Mouse (Mus musculus): ENCODE measurements at regions not wholly inside any gene's neighbourhood (a gene's known extent, or its start where the extent isn't known, plus 50 kb on each side); places are given as distances from the start of the nearest gene placed in this dataset.

DNA sequence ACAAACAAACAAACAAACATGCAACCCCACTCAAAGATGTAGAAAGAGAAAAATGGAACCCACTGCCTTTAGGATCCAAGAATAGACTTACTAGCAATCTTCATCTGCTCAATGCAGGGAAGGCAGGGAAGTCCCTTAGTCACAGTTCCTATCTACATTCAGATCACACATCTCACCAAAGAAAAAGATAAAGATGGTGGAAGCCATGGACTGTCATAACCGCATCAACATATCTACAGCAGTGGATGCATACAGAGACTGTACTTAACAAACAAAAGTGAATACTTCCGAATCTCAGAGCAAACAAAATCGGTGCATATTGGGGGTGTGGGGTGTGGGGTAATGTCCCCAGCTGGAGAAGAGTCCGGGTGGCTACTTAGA, 97.7 kb upstream of the Max start:
- 70% methylated on average over 4 of the region's 4 CpGs for WGBS
- no peak overlapping the region; the same call in 1 of the 2 replicates for H3K9ac ChIP-seq (ENCODE audit: low read length)

DNA sequence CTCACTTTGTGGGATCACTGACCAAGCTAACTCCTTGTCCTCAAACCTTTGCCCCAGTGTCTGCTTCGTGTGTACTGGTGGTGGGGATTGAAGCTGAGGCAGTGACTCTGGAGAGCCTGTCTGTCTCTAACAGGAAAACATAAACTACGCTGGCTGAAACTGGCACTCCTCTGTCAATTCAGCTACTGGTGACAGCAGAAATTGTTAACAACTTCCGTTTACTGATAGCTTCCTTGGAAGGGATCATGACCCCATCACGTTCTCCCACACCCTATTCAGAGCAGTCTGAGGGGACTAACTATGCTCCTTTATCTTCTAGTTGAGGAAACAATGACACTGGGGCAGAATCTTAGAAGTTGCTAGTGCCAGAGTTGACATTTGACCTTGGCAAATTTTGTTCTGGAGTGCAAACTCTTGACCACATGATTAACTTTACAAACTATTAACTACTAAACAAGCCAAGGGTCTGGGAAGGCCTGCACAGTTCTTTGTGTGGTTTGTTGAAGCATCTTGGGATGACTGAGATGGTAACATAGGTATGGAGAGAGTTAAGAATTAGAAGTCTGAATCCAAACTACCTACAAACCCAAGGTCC, 96.7 kb upstream of the Max start:
- ATAC-seq (ENCODE audit: low read depth): no peak
- Histone ChIP-seq H3K27me3 (ENCODE audit: control insufficient read depth, insufficient read depth, low read depth, low read length) (no peaks in the 10 kb centered on the region; the same call in 1 of the 2 replicates), H3K27ac (ENCODE audit: low read length) (no peak overlapping the region), H3K9me3 (ENCODE audit: control insufficient read depth, low read length) (no peaks in the 10 kb centered on the region), H3K4me3 (ENCODE audit: low read length) (no peak overlapping the region), H3K4me2 (ENCODE audit: low read depth, low read length) (no peak overlapping the region), H3K36me3 (ENCODE audit: control insufficient read depth, insufficient read depth, low read length) (no peaks in the 10 kb centered on the region), H3K4me1 (replicated peaks; ENCODE audit: control insufficient read depth, insufficient read depth, low read length) (peaks cover 7% of the 10 kb centered on the region; the same call in 1 of the 2 replicates), H3K9ac (ENCODE audit: low read length) (no peak overlapping the region)
- WGBS: 30% methylated on average over 4 of the region's 4 CpGs

More for the DNA sequence above, 97.7 kb upstream of the Max start:
- peaks cover 7% of the 10 kb centered on the region; the same call in 1 of the 2 replicates for H3K4me1 ChIP-seq (replicated peaks; ENCODE audit: control insufficient read depth, insufficient read depth, low read length)
- no peaks in the 10 kb centered on the region for H3K36me3 ChIP-seq (ENCODE audit: control insufficient read depth, insufficient read depth, low read length)
- peak overlapping the region; percentile 43; the same call in 1 of the 2 replicates for H3K4me2 ChIP-seq (ENCODE audit: low read depth, low read length)
- no peaks in the 10 kb centered on the region; the same call in 1 of the 2 replicates for H3K27me3 ChIP-seq (ENCODE audit: control insufficient read depth, insufficient read depth, low read depth, low read length)
- no peak overlapping the region for H3K4me3 ChIP-seq (ENCODE audit: low read length)
- no peaks in the 10 kb centered on the region for H3K9me3 ChIP-seq (ENCODE audit: control insufficient read depth, low read length)
- H3K27ac ChIP-seq (ENCODE audit: low read length): no peak overlapping the region
- ATAC-seq (ENCODE audit: low read depth): no peak

DNA sequence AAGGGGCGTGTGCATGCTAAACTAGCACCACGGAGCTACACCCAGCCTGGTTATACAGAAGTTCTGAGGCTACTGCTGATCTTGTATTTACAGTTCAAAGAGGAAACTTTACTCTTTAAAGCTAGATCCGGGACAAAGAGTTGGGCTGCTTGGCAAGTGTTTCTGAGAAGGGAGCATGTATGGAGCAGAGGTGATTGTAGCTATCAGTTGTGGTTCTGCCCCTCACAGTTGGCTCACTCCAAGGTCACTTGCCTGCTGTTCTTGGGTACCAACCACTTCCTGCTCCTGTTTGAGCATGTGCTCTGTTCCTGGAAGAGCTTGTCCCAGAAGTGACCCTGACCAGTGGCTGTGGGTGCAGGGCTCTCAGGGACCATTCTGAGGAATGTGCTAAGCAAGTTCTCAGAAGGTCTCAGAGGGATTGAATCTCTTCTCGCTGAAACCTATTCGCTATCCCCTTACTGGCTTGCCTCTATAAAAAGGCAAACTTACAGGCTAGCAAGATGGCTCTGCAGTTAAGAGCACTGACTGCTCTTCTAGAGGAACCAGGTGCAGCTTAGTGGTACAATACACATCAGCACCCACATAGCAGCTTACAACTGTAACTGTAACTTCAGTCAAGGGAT, 94.9 kb upstream of the Max start:
- no peak for ATAC-seq (ENCODE audit: low read depth)
- 0 out of 2 replicates have a peak overlapping the region, but pooled peaks have one; percentile 23 for H3K27ac ChIP-seq (ENCODE audit: low read length)
- no peak overlapping the region for H3K4me3 ChIP-seq (ENCODE audit: low read length)
- H3K4me2 ChIP-seq (ENCODE audit: low read depth, low read length): no peak overlapping the region
- no peaks in the 10 kb centered on the region for H3K36me3 ChIP-seq (ENCODE audit: control insufficient read depth, insufficient read depth, low read length)
- WGBS: 51% methylated on average over 5 of the region's 5 CpGs
- no peak overlapping the region for H3K9ac ChIP-seq (ENCODE audit: low read length)
- H3K9me3 ChIP-seq (ENCODE audit: control insufficient read depth, low read length): no peaks in the 10 kb centered on the region
- peaks cover 7% of the 10 kb centered on the region; the same call in 1 of the 2 replicates for H3K4me1 ChIP-seq (replicated peaks; ENCODE audit: control insufficient read depth, insufficient read depth, low read length)
- no peaks in the 10 kb centered on the region for H3K27me3 ChIP-seq (ENCODE audit: control insufficient read depth, insufficient read depth, low read depth, low read length)

DNA sequence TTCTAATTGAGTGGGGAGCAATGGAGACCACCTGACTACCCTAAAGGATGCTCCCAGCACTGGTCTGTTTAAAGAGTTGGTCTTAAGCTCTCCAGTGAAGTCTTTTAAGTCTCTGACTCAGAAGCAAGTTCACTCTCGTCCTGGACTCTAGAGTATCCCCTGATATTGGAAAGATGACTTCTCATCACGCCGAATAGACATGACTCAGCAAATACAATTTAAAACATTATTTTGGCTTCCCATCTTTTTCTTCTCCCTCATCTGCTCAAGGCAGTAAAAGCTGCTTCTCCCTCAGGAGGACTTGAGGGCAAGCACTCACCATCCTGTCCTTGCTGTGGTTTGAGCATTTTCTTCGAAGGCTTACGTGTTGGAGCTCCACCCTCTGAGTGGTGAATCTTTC, 92.7 kb upstream of the Max start:
- peaks cover 7% of the 10 kb centered on the region; the same call in 1 of the 2 replicates for H3K4me1 ChIP-seq (replicated peaks; ENCODE audit: control insufficient read depth, insufficient read depth, low read length)
- H3K9me3 ChIP-seq (ENCODE audit: control insufficient read depth, low read length): no peaks in the 10 kb centered on the region
- H3K27me3 ChIP-seq (ENCODE audit: control insufficient read depth, insufficient read depth, low read depth, low read length): no peaks in the 10 kb centered on the region
- no peaks in the 10 kb centered on the region for H3K36me3 ChIP-seq (ENCODE audit: control insufficient read depth, insufficient read depth, low read length)
- no peak overlapping the region for H3K4me2 ChIP-seq (ENCODE audit: low read depth, low read length)
- WGBS: 80% methylated on average over 5 of the region's 5 CpGs
- H3K27ac ChIP-seq (ENCODE audit: low read length): no peak overlapping the region
- H3K9ac ChIP-seq (ENCODE audit: low read length): no peak overlapping the region
- ATAC-seq (ENCODE audit: low read depth): no peak
- no peak overlapping the region for H3K4me3 ChIP-seq (ENCODE audit: low read length)

DNA sequence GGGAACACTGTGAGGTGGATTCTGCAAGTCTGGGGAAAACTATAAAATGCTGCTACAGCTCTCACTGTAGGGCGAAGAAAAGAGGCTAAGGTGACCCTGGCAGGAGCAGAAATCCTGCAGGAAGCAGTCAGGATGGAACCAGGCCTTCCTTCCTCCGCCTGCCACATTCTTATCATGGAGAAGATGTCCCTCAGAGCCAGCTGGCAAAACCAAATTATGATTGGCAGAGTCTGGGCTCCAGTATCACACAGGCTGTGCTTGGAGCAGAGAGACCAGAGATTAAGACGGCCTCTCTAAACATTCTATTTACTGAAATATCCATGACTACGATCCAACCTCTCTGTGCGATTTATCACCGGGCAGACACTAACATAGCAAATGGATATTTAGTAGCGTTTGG, 92.2 kb upstream of the Max start:
- H3K36me3 ChIP-seq (ENCODE audit: control insufficient read depth, insufficient read depth, low read length): no peaks in the 10 kb centered on the region
- H3K9ac ChIP-seq (ENCODE audit: low read length): no peak overlapping the region
- H3K4me3 ChIP-seq (ENCODE audit: low read length): no peak overlapping the region
- peaks cover 7% of the 10 kb centered on the region; the same call in 1 of the 2 replicates for H3K4me1 ChIP-seq (replicated peaks; ENCODE audit: control insufficient read depth, insufficient read depth, low read length)
- H3K27me3 ChIP-seq (ENCODE audit: control insufficient read depth, insufficient read depth, low read depth, low read length): no peaks in the 10 kb centered on the region
- no peak overlapping the region for H3K27ac ChIP-seq (ENCODE audit: low read length)
- H3K9me3 ChIP-seq (ENCODE audit: control insufficient read depth, low read length): no peaks in the 10 kb centered on the region
- ATAC-seq (ENCODE audit: low read depth): no peak
- WGBS: 75% methylated on average over 7 of the region's 7 CpGs
- no peak overlapping the region for H3K4me2 ChIP-seq (ENCODE audit: low read depth, low read length)

DNA sequence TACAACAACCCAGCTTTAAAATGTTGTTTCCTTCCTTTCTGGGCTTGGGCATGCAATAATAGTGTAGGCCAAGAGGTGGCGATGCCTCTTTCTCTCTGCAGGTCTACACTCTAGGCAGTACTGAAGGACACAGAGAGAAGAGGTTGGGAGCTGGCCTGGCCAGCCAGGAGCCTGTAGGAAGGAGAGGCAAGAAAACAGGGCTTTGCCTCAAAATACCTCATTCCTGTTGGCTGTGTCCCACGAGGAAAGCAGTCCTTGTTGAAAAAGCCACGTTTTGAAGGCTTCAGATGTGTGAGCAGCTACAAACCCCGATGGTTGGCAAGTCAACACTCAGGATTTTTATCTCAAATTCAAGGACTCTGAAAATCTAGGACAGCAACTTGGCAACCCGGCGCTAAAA, 90.9 kb upstream of the Max start:
- peak overlapping the region; percentile 64 for H3K27ac ChIP-seq (ENCODE audit: low read length)

DNA sequence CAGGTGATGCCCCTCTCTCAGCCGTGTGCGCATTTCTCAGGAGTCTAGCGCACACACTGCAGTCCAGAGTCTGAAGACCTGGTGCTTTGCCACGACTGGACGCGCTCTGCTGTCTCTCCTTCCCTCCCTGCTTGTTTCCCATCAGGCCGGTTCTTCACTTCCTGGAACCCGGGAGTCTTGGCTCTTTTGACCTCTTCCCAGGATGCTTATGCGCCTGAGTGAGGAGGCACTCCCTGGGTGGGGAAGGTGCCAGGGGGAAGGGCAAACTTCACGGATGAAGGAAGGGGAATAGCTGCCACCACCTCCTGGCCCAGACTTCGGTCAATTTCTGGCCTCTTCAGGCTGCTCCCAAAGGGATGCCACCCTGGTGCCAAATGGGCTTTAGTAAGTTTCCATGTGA, 86.4 kb upstream of the Max start:
- no peak overlapping the region for H3K27ac ChIP-seq (ENCODE audit: low read length)
- 41% methylated on average over 11 of the region's 11 CpGs for WGBS
- no peaks in the 10 kb centered on the region for H3K9me3 ChIP-seq (ENCODE audit: control insufficient read depth, low read length)
- no peaks in the 10 kb centered on the region for H3K36me3 ChIP-seq (ENCODE audit: control insufficient read depth, insufficient read depth, low read length)
- no peak overlapping the region for H3K4me3 ChIP-seq (ENCODE audit: low read length)
- ATAC-seq (ENCODE audit: low read depth): no peak
- no peak overlapping the region for H3K9ac ChIP-seq (ENCODE audit: low read length)
- no peak overlapping the region for H3K4me2 ChIP-seq (ENCODE audit: low read depth, low read length)
- no peaks in the 10 kb centered on the region for H3K27me3 ChIP-seq (ENCODE audit: control insufficient read depth, insufficient read depth, low read depth, low read length)
- H3K4me1 ChIP-seq (replicated peaks; ENCODE audit: control insufficient read depth, insufficient read depth, low read length): no peaks in the 10 kb centered on the region; the same call in 1 of the 2 replicates

More for the DNA sequence above, 90.9 kb upstream of the Max start:
- Histone ChIP-seq H3K27me3 (ENCODE audit: control insufficient read depth, insufficient read depth, low read depth, low read length) (no peaks in the 10 kb centered on the region), H3K4me3 (ENCODE audit: low read length) (no peak overlapping the region), H3K9ac (ENCODE audit: low read length) (no peak overlapping the region), H3K4me2 (ENCODE audit: low read depth, low read length) (no peak overlapping the region), H3K36me3 (ENCODE audit: control insufficient read depth, insufficient read depth, low read length) (no peaks in the 10 kb centered on the region), H3K4me1 (replicated peaks; ENCODE audit: control insufficient read depth, insufficient read depth, low read length) (peaks cover 7% of the 10 kb centered on the region), H3K9me3 (ENCODE audit: control insufficient read depth, low read length) (no peaks in the 10 kb centered on the region)
- WGBS: 45% methylated on average over 6 of the region's 6 CpGs
- ATAC-seq (ENCODE audit: low read depth): peak; percentile 89

DNA sequence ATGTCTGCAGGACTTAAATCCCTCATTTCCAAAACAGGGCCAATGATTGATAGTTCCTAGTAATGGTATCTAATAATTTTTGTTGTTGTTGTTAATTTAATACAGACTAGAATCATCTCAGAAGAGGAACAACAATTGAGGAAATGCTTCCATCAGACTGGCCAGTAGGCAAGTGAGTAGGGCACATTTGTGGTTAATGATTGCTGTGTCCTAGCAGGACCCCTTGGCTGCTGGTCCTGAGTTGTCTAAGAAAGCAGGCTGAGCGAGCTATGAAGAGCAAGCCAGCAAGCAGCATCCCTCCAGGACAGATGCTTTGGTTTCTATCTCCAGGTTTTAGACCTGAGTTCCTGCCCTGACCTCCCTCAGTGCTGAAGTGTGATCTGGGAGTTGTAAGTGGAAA, 85.3 kb upstream of the Max start:
- WGBS: 65% methylated on average over 1 of the region's 1 CpGs
- no peaks in the 10 kb centered on the region for H3K27me3 ChIP-seq (ENCODE audit: control insufficient read depth, insufficient read depth, low read depth, low read length)
- H3K36me3 ChIP-seq (ENCODE audit: control insufficient read depth, insufficient read depth, low read length): no peaks in the 10 kb centered on the region
- no peak overlapping the region for H3K27ac ChIP-seq (ENCODE audit: low read length)
- no peak overlapping the region for H3K4me3 ChIP-seq (ENCODE audit: low read length)
- ATAC-seq (ENCODE audit: low read depth): no peak
- H3K4me1 ChIP-seq (replicated peaks; ENCODE audit: control insufficient read depth, insufficient read depth, low read length): no peaks in the 10 kb centered on the region; the same call in 1 of the 2 replicates
- H3K9me3 ChIP-seq (ENCODE audit: control insufficient read depth, low read length): no peaks in the 10 kb centered on the region
- no peak overlapping the region for H3K9ac ChIP-seq (ENCODE audit: low read length)
- H3K4me2 ChIP-seq (ENCODE audit: low read depth, low read length): no peak overlapping the region

DNA sequence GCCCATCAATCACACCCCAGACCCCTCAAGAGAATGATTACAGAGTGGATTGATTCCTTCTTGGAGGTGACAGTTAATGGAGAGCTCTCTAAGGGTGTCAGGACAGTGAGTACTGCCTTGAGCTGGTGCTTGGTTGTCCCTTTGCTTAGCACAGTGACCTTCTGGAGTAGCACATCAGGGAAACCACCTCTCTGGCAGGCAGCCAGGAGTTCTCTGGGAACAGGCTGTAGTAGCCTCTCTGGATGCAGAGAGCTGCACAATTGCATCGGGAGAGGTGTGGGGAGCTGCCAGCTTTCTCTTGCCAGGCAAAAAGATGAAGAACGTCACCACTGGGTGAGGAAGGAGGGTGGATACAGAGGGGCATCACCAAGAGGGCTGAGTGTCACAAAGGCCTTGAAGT, 84.0 kb upstream of the Max start:
- Histone ChIP-seq H3K9ac (ENCODE audit: low read length) (no peak overlapping the region), H3K4me3 (ENCODE audit: low read length) (no peak overlapping the region), H3K4me1 (replicated peaks; ENCODE audit: control insufficient read depth, insufficient read depth, low read length) (no peaks in the 10 kb centered on the region; the same call in 1 of the 2 replicates), H3K36me3 (ENCODE audit: control insufficient read depth, insufficient read depth, low read length) (no peaks in the 10 kb centered on the region), H3K4me2 (ENCODE audit: low read depth, low read length) (no peak overlapping the region), H3K27ac (ENCODE audit: low read length) (no peak overlapping the region), H3K27me3 (ENCODE audit: control insufficient read depth, insufficient read depth, low read depth, low read length) (no peaks in the 10 kb centered on the region), H3K9me3 (ENCODE audit: control insufficient read depth, low read length) (no peaks in the 10 kb centered on the region)
- no peak for ATAC-seq (ENCODE audit: low read depth)
- WGBS: 32% methylated on average over 2 of the region's 2 CpGs

Measured in lung, embryonic 16.5 days (tissue).